8 mouse cellular contexts compared by ENCODE assay signal in the genomic region with DNA sequence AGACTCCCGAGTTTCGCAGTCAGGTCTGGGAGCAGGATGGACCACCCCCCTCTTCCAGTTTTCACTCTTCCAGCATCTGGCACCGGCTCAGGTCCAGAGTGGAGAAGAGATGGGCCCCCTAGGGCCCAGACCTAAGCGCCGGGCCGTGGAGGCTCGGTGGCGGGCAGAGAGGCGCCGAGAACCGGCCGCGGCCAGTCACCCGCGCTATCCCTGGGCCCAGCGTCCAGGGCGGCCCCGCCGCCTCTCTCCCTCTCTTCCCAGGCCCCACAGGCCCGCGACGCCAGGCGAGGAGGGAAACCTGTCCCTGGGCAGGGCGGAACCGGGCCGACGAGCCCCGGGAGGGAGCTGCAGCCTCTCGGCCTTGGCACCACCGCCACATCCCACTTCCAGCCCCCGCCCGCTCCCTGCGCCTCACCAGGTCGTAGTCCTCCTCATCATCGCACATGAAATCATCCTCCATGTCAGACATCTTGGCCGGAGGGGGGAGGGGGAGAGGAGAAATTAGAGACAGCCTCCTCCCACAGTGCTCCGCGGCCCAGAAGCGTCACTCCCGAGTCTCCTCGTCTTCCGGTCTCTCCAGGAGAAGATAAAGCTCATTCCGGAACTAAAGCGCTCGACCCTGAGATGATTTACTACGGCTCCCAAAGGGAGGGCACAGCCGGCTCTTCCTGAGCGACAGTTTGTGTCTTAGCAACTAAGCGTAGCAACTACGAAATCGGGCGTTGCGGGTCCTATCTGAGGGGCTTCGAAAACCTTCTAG. TPM values are rescaled to one million over a fixed set of nuclear protein-coding genes. Genes with fewer than 3 reads are reported as not detected.
A peak's percentile ranks its signal among the peaks of the same experiment; 100 is the strongest.
DNase-seq lines count a peak whose midpoint lies in the region; ATAC-seq lines count a peak whose summit lies in the region.

A gene (plus strand): TSS at position 589 of the 760 bp plus-strand sequence.
A gene (minus strand): TSS at position 619 of the 760 bp plus-strand sequence.

- no peaks in the 10 kb centered on the region for H3K36me3 ChIP-seq in lung, embryonic 16.5 days (ENCODE audit: control insufficient read depth, insufficient read depth, low read length)

- H3K4me1 ChIP-seq in lung, embryonic 16.5 days (replicated peaks; ENCODE audit: control insufficient read depth, insufficient read depth, low read length) = peaks cover 2% of the 10 kb centered on the region

- no peaks in the 10 kb centered on the region for H3K27me3 ChIP-seq in lung, embryonic 16.5 days (ENCODE audit: control insufficient read depth, insufficient read depth, low read depth, low read length)

- H3K4me2 ChIP-seq in lung, embryonic 16.5 days (ENCODE audit: low read depth, low read length) = peak within 1 kb of the TSS; percentile 75

- ATAC-seq in hematopoietic stem cell, adult 5-6 weeks (replicated peaks in 1 of 2; ENCODE audit: insufficient read depth in 1 of 2, low FRiP score in 2 of 2, low TSS enrichment in 1 of 2, low read depth in 1 of 2, poor library complexity in 2 of 2, severe bottlenecking in 2 of 2) = peak; percentile 99
- ATAC-seq in lung, embryonic 16.5 days (ENCODE audit: low read depth) = peak; percentile 100

- H3K9ac ChIP-seq in lung, embryonic 16.5 days (ENCODE audit: low read length) = peak within 1 kb of the TSS; percentile 99

- H3K9me3 ChIP-seq in lung, embryonic 16.5 days (ENCODE audit: control insufficient read depth, low read length) = no peaks in the 10 kb centered on the region

- peak; percentile 95 for DNase-seq in MEL-GATA-1-ER (ENCODE audit: extremely low read depth, low read depth)
- DNase-seq in cerebellum, adult 8-10 months = peak; percentile 93
- DNase-seq in forelimb bud, embryonic 11.5 days (ENCODE audit: low read depth, low spot score) = peak; percentile 94
- DNase-seq in layer of hippocampus, adult 9-10 months (ENCODE audit: low spot score) = peak; percentile 92
- peak; percentile 72 for DNase-seq in ovary, postnatal 10 days (ENCODE audit: low spot score)
- DNase-seq in thymus, postnatal 10 days (ENCODE audit: low spot score in 2 of 2) = peak; percentile 87 to 90

- WGBS in lung, embryonic 16.5 days = under 1% methylated on average over 40 of the region's 54 CpGs

- peak within 1 kb of the TSS; percentile 85 for H3K27ac ChIP-seq in lung, embryonic 16.5 days (ENCODE audit: low read length)

- H3K4me3 ChIP-seq in lung, embryonic 16.5 days (ENCODE audit: low read length) = peak within 1 kb of the TSS; percentile 100

RNA-seq across cellular contexts. Expression of the first gene that starts in this region (rescaled TPM):
- total RNA-seq in hematopoietic stem cell, adult 5-6 weeks (2017) = 38.5 and 53.4 TPM in 2 replicates
- 39.3 and 40.7 TPM in 2 replicates for polyA plus RNA-seq in lung, embryonic 16.5 days (2015; fragmentation: Nextera tagmentation; extraction: Ambion mirVana)

RNA-seq across cellular contexts. Expression of the second gene that starts in this region (rescaled TPM):
- 193 and 208 TPM in 2 replicates for total RNA-seq in hematopoietic stem cell, adult 5-6 weeks (2017)
- 69.0 and 74.8 TPM in 2 replicates for polyA plus RNA-seq in lung, embryonic 16.5 days (2015; fragmentation: Nextera tagmentation; extraction: Ambion mirVana)

Comparison
In these comparisons a context has a peak if more than half of its experiments do, and no peak if none do; other contexts are left out.
1. Peak in every context shown above with its lines: DNase-seq, ATAC-seq, H3K4me3 ChIP-seq and H3K27ac ChIP-seq.